Mouse (Mus musculus): ENCODE measurements around the gene Ncs1. TPM values are rescaled to one million over a fixed set of nuclear protein-coding genes. Genes with fewer than 3 reads are reported as not detected.

Ncs1 gene
- total and polyA plus RNA-seq, 2 experiments from 2014 or later = 181 to 202 TPM

DNA sequence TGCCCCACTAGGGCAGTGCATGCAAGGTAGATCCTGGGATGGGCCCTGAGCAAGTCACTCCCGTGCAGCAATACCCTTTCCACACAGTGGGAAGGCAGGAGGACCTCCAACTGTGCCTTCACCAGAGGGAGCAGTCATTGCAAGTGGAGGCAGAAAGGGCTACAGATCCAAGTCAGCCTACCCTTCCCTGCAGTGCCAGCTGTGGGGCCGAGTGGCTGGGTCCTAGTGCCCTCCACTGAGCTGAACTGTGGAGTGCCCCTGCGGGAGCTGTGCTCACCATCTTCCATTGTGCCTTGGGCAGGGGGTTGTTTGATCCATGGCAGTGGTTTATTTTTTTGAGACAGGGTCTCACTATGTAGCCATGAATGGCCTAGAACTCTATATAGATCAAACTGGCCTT lies 34.4 kb upstream of the Ncs1 start:
- DNase-seq (ENCODE audit: low spot score) (no peak), ATAC-seq (ENCODE audit: low FRiP score) (no peak)
- no peak overlapping the region for H3K27ac ChIP-seq (ENCODE audit: low read depth, low read length)
- H3K4me3 ChIP-seq (ENCODE audit: low read depth, low read length) = no peak overlapping the region
- H3K36me3 ChIP-seq (ENCODE audit: insufficient read depth, low read length) = peaks cover 40% of the 10 kb centered on the region
- H3K9ac ChIP-seq (replicated peaks; ENCODE audit: low read length, poor library complexity, severe bottlenecking) = no peak overlapping the region
- H3K4me1 ChIP-seq (ENCODE audit: insufficient read depth, low read length) = peaks cover 3% of the 10 kb centered on the region; the same call in 1 of the 2 replicates
- H3K9me3 ChIP-seq (ENCODE audit: low read length) = no peaks in the 10 kb centered on the region
- TF ChIP-seq CTCF (IDR thresholded peaks at IDR 0.05) = no peak
- H3K27me3 ChIP-seq (ENCODE audit: insufficient read depth, low read length) = no peaks in the 10 kb centered on the region
- H3K4me2 ChIP-seq (ENCODE audit: low read depth, low read length, poor library complexity, severe bottlenecking) = no peak overlapping the region
- WGBS = 32% methylated on average over 3 of the region's 3 CpGs

DNA sequence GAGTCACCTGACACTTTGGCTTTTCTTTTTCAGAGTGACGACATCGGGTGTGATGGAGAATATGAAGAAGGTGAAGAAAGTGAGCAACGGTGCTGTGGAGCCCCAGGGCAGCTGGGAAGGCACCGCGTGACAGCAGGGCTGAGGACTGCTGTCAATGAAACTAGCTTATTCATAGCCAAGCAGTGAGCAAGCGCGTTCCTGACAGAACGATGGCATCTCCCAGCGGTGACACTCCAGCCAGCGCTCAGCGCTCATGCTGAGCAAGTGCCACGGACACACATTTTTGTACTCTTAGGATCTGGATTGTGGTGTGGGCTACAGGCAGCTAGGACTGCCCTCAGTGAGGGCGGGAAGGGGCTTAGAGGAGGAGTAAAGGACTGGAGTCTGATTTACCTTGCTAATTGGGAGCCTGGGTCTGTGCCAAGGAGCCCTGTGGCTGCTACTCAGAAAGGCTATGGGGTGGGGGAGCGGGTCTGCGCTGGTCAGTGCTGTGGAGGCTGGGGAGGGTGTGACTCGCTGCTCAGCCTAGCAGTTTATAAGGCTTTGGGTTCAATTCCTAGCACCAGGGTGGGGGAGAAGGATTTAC lies 31.3 kb upstream of the Ncs1 start:
- ATAC-seq (ENCODE audit: low FRiP score) = no peak; the same call in 1 of the 2 replicates
- DNase-seq (ENCODE audit: low spot score) = peak; percentile 31
- TF ChIP-seq CTCF (IDR thresholded peaks at IDR 0.05) = no peak

DNA sequence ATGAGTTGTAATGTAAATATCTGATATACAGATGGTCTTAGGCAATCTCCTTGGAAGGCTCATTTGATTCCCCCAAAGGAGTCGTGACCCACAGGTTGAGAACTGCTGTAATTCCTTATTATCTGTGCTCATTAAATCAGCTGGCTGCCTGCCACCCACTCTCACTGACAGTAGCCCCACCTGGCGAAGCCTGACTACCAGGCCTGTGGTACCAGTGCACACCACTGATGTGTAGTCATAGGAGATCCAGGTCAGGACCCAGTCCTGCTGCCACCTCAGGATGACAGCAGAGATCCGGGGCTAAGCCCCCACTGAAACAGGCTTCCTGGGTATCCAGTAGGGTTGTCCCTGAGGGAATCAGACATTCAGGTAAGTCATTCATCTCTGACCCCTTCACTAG lies 27.0 kb upstream of the Ncs1 start:
- no peaks in the 10 kb centered on the region for H3K9me3 ChIP-seq (ENCODE audit: low read length)
- WGBS = 82% methylated on average over 3 of the region's 3 CpGs
- DNase-seq (ENCODE audit: low spot score) (peak; percentile 37), ATAC-seq (ENCODE audit: low FRiP score) (no peak)
- no peaks in the 10 kb centered on the region for H3K27me3 ChIP-seq (ENCODE audit: insufficient read depth, low read length)
- no peak for TF ChIP-seq CTCF (IDR thresholded peaks at IDR 0.05)
- H3K36me3 ChIP-seq (ENCODE audit: insufficient read depth, low read length) = peaks cover 16% of the 10 kb centered on the region
- H3K9ac ChIP-seq (replicated peaks; ENCODE audit: low read length, poor library complexity, severe bottlenecking) = no peak overlapping the region
- H3K4me2 ChIP-seq (ENCODE audit: low read depth, low read length, poor library complexity, severe bottlenecking) = no peak overlapping the region
- H3K4me3 ChIP-seq (ENCODE audit: low read depth, low read length) = no peak overlapping the region
- H3K4me1 ChIP-seq (ENCODE audit: insufficient read depth, low read length) = no peaks in the 10 kb centered on the region
- no peak overlapping the region for H3K27ac ChIP-seq (ENCODE audit: low read depth, low read length)

More for the DNA sequence above, 31.3 kb upstream of the Ncs1 start:
- Histone ChIP-seq H3K27me3 (ENCODE audit: insufficient read depth, low read length) (no peaks in the 10 kb centered on the region), H3K4me1 (ENCODE audit: insufficient read depth, low read length) (no peaks in the 10 kb centered on the region), H3K4me2 (ENCODE audit: low read depth, low read length, poor library complexity, severe bottlenecking) (no peak overlapping the region), H3K9ac (replicated peaks; ENCODE audit: low read length, poor library complexity, severe bottlenecking) (no peak overlapping the region), H3K27ac (ENCODE audit: low read depth, low read length) (no peak overlapping the region), H3K9me3 (ENCODE audit: low read length) (no peaks in the 10 kb centered on the region), H3K4me3 (ENCODE audit: low read depth, low read length) (no peak overlapping the region), H3K36me3 (ENCODE audit: insufficient read depth, low read length) (peaks cover 32% of the 10 kb centered on the region)
- WGBS = 54% methylated on average over 16 of the region's 16 CpGs

DNA sequence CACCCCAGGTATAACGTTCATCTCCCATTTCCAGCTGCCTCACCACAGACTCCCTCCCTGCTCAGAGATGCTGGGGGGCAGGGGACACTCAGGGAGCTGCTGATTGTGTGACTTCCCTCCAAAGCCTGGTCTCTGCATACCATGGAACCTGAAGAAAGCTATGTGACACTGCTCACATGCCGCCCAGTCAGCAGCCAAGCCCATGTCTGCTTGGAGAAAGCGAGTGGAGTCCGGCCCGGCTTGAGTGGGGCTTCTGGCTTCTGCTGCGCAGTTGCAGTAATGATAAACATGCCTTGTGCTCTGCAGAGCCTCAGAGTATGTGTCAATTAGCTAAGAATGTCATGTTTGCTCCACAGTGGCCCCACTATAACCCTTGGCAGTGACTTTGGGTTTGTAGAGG lies 26.2 kb upstream of the Ncs1 start:
- 90% methylated on average over 6 of the region's 6 CpGs for WGBS
- no peaks in the 10 kb centered on the region for H3K27me3 ChIP-seq (ENCODE audit: insufficient read depth, low read length)
- ATAC-seq (ENCODE audit: low FRiP score) (no peak), DNase-seq (ENCODE audit: low spot score) (no peak)
- H3K4me3 ChIP-seq (ENCODE audit: low read depth, low read length) = no peak overlapping the region
- no peak overlapping the region for H3K4me2 ChIP-seq (ENCODE audit: low read depth, low read length, poor library complexity, severe bottlenecking)
- no peak for TF ChIP-seq CTCF (IDR thresholded peaks at IDR 0.05)
- H3K9ac ChIP-seq (replicated peaks; ENCODE audit: low read length, poor library complexity, severe bottlenecking) = no peak overlapping the region
- H3K36me3 ChIP-seq (ENCODE audit: insufficient read depth, low read length) = peaks cover 13% of the 10 kb centered on the region
- H3K9me3 ChIP-seq (ENCODE audit: low read length) = no peaks in the 10 kb centered on the region
- no peaks in the 10 kb centered on the region for H3K4me1 ChIP-seq (ENCODE audit: insufficient read depth, low read length)
- H3K27ac ChIP-seq (ENCODE audit: low read depth, low read length) = no peak overlapping the region

DNA sequence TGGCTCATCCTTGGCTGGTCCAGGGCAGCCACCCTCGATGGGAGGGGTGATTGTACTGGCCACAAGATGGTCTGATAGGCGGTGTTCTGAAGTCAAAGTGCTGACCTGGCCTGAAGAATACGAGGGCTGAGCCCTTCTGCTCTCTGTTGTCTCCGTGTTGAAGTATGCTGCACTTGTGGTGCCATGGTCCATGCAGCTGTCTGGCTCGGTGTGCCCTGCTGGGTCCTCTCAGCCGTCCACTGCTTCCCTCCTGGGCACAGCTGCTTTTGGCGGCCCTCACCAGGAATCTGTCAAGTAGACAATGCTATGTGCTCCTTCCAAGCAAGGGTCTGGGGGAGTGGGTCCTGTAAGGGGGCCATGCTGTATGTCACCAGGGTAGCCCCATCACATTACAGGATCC lies 24.8 kb upstream of the Ncs1 start:
- H3K4me3 ChIP-seq (ENCODE audit: low read depth, low read length) = no peak overlapping the region
- no peak for TF ChIP-seq CTCF (IDR thresholded peaks at IDR 0.05)
- no peaks in the 10 kb centered on the region for H3K9me3 ChIP-seq (ENCODE audit: low read length)
- no peaks in the 10 kb centered on the region for H3K27me3 ChIP-seq (ENCODE audit: insufficient read depth, low read length)
- H3K4me1 ChIP-seq (ENCODE audit: insufficient read depth, low read length) = no peaks in the 10 kb centered on the region
- WGBS = 56% methylated on average over 7 of the region's 7 CpGs
- H3K27ac ChIP-seq (ENCODE audit: low read depth, low read length) = no peak overlapping the region
- 0 out of 2 replicates have a peak, but pooled peaks cover 1% of the 10 kb centered on the region for H3K36me3 ChIP-seq (ENCODE audit: insufficient read depth, low read length)
- no peak overlapping the region for H3K4me2 ChIP-seq (ENCODE audit: low read depth, low read length, poor library complexity, severe bottlenecking)
- DNase-seq (ENCODE audit: low spot score) (no peak), ATAC-seq (ENCODE audit: low FRiP score) (0 out of 2 replicates have a peak, but pooled peaks have one; percentile 27)
- H3K9ac ChIP-seq (replicated peaks; ENCODE audit: low read length, poor library complexity, severe bottlenecking) = no peak overlapping the region

DNA sequence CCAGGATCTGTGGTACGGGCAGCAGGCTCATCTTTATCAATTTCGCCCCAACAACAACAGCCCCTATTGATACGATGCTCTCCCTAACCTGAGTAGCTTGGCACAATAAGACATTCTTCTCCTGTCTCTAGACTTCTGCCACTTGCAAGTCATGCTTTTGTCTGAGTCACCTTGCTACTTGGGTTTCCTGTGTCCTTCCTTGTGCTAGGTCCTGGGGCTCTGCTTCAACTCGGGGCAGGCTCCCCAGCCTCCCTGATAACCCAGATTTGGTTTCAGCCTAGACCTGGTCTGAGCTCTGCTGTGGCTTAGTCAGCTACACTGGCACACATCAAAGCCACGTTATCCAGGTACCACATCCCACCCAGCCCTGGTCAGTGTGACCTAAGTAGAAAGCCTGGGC lies 24.0 kb upstream of the Ncs1 start:
- H3K27ac ChIP-seq (ENCODE audit: low read depth, low read length) = no peak overlapping the region
- no peaks in the 10 kb centered on the region for H3K27me3 ChIP-seq (ENCODE audit: insufficient read depth, low read length)
- H3K9me3 ChIP-seq (ENCODE audit: low read length) = no peaks in the 10 kb centered on the region
- DNase-seq (ENCODE audit: low spot score) (no peak), ATAC-seq (ENCODE audit: low FRiP score) (no peak)
- no peak overlapping the region for H3K9ac ChIP-seq (replicated peaks; ENCODE audit: low read length, poor library complexity, severe bottlenecking)
- TF ChIP-seq CTCF (IDR thresholded peaks at IDR 0.05) = no peak
- no peak overlapping the region for H3K4me2 ChIP-seq (ENCODE audit: low read depth, low read length, poor library complexity, severe bottlenecking)
- 82% methylated on average over 5 of the region's 5 CpGs for WGBS
- no peak overlapping the region for H3K4me3 ChIP-seq (ENCODE audit: low read depth, low read length)
- H3K36me3 ChIP-seq (ENCODE audit: insufficient read depth, low read length) = no peaks in the 10 kb centered on the region
- no peaks in the 10 kb centered on the region for H3K4me1 ChIP-seq (ENCODE audit: insufficient read depth, low read length)

Data from midbrain, postnatal 0 days (tissue).